Mouse (Mus musculus) right cerebral cortex, postnatal 4 days (tissue): ENCODE measurements at regions not wholly inside any gene's neighbourhood (a gene's known extent, or its start where the extent isn't known, plus 50 kb on each side); places are given as distances from the start of the nearest gene placed in this dataset.

Experiments used
- DNase-seq: peaks from one replicate; pipeline ENCODE4 v3.0.0-alpha.2; 2022

DNA sequence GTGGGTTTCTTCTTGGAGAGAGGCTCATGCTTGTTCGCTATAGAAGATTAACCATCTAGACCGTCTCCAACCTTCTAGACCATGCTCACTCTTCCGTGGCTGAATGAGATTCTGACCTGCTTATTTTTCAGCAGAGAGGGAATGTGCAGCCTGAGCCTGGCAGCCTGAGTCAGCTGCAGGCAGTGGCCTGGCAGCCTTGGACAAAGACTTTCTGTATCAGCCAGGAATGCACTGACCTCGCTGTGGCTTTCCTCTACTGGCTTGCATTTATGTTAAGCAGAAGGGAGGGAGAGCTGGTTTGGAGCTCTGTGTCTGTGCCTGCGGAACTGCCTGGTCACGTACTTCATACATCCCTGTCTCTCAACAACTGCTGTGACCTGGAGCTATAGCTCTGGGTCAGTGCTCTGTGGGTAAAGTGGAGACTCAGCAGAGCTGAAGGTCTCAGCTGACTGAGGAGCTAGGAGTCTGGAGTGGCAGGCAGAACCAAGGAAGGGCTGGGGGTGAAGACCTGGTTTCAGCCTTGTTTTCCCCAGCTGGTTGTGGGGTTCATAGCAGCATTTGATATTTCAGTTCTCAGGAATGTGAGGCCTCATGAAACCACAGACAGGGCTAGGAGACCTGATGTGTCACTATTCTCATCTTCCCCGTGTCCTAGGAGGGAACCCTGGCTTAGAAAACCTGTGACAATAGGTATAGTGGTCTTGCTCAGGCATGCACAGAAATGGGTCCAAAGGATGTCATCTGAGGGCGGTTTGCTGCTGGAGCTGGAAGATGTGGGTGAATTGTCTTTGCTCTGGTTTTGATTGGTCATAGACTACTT is 207.2 kb upstream of the Ncam1 start:
- no peak for DNase-seq

GRCm38 (mm10) chr9:50002695-50003094 is 204.0 kb upstream of the Ncam1 start:
- no peak for DNase-seq

DNA sequence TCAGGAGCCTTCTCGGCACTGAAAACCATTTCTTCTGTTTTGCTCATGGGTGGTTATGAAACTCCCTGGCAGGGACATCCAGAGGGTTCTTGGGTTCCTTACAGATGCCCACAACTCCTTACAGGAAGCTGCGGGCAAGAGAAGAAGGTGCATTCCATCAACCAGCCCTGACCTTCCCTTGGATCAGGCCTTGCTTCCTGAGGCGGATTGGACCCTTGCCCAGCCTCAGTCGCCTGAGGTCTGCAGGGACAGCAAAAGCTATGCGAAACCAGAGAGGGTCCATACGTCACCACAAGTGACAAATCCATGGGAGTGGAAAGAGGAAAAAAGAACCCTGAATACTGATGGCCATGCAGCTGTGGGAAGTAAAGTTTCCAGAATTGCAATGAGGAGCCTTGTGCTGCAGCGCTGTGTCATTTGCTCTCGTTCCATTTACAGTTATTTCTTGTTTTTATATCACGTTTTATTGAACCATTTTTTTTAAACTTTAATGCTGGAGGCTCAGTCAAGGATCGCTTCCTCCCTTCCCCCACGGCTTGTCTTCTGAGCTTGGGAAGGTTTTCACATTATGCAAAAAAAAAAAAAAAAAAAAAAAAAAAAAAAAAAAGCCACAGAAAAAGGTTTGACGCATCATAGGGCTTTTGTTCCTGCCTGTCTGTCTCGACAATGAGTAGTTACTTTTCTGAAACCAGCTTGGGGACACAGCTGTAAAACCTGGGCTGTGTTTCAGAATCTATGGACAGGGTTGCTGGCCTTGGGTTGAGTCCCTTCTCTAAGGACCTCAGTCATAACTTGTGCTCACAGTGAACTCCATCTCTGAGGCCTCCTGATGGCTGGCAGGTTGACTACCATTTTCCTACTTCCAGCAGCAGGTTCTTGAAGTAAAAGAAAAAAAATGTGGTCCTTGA is 202.0 kb upstream of the Ncam1 start:
- DNase-seq = no peak

- no peak for DNase-seq
Measured at GRCm38 (mm10) chr9:49999970-50000369, 201.2 kb upstream of the Ncam1 start.

DNA sequence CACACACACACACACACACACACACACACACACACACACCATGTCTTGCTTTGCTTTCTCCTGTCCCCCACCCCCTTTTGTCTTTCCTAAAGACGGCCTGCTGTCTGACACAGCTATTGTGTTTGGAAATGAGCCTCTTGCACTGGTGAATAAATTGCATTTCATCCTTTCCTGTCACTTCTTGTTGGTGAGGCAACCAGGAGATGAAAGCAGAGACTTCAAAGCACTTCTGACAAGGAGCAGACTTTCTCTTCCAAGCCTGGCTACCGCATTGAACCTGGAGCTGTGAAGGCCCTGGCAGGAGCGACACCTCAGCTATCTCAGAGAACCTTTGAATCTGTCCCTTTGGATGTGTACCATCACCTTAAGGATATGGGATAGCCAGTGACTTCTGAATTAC is 199.4 kb upstream of the Ncam1 start:
- DNase-seq = no peak

DNA sequence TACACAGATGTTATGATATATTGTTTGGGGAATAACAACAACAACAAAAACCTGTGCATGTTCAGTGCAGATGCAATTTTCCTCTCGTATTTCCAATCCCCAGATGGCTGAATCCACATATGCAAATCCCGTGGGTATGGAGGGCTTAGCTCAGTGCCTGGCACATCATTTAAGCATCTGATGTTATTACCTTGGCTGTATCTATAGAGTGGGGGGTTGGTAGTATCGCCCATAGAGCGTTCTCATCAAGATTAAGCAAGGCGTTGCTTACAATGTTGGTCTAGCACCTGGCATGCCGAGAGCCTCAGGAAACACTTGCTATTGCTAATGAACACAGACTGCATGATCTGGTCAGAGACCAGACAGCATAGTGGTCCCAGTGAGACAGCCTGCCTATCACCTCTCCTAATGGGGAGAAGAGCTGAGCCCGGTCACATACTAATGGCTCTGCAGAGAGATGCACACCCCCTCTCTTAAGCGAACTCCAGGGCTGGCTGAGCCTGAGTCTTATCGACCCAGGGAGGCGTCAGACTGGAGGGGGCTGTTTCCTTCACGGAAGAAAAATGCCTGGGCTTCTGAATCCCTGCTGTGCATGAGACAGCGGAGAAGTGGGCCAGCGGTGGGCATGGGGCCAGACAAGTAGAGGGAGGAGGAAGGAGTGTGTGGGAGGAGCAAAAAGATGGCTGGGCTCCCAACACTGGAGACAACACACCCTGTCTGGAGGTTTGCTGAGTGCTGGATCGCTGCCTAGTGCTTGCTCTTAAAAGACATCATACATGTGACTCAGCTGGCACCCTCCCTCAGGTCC is 190.9 kb upstream of the Ncam1 start:
- peak; percentile 86 for DNase-seq

GRCm38 (mm10) chr9:49988064-49988463 is 189.3 kb upstream of the Ncam1 start:
- no peak for DNase-seq

GRCm38 (mm10) chr9:49987481-49987880 is 188.8 kb upstream of the Ncam1 start:
- no peak for DNase-seq

- DNase-seq = peak; percentile 34
Measured at GRCm38 (mm10) chr9:49980344-49981207, 181.9 kb upstream of the Ncam1 start.

- DNase-seq = peak; percentile 78
Measured at GRCm38 (mm10) chr9:49975938-49976671, 177.4 kb upstream of the Ncam1 start.

- no peak for DNase-seq
Measured at GRCm38 (mm10) chr9:49973974-49974495, 175.3 kb upstream of the Ncam1 start.

DNA sequence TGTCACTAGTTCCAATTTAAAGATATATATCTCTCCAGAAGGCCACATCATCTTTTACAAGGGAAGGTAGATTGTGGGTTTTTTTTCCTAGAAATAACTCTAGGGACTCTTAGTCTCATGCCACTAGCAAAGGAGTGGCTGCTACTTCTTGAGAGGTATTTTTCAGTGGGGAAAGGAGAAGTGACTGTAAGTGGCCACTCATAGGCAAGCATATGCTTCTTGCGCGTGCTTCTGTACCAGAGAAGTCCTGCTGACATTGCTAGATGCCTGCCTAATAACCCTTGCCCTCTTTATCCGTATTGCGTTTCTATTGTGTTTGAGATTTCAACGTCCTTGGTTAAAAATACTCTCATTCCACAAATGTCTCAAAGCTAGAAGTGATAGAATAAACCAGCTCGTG is 170.7 kb upstream of the Ncam1 start:
- DNase-seq = no peak

GRCm38 (mm10) chr9:49964666-49965065 is 165.9 kb upstream of the Ncam1 start:
- DNase-seq = no peak

- DNase-seq = no peak
Measured at GRCm38 (mm10) chr9:49962561-49963071, 163.9 kb upstream of the Ncam1 start.

GRCm38 (mm10) chr9:49961965-49962364 is 163.2 kb upstream of the Ncam1 start:
- DNase-seq = no peak

- no peak for DNase-seq
Measured at GRCm38 (mm10) chr9:49961329-49961728, 162.6 kb upstream of the Ncam1 start.

DNA sequence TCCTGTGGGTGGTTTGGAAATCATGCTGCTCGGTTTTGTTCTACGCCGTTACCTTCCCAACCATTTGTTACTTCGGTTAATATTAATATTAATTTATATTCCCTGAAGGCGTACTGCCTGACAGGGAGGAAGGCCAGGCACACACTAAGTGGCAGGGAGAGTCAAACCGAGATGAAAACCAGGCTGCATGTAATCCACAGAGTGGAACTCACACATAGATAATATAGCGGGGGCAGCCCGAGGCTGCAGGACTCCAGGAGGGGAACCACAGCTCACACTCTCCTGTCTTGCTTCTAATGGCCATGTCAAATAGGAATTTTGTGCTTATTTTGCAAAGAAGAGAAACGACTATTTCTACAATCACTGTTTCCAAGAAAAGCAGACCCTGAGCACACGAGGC is 161.3 kb upstream of the Ncam1 start:
- DNase-seq = no peak

- DNase-seq = no peak
Measured at GRCm38 (mm10) chr9:49958890-49959289, 160.2 kb upstream of the Ncam1 start.

DNA sequence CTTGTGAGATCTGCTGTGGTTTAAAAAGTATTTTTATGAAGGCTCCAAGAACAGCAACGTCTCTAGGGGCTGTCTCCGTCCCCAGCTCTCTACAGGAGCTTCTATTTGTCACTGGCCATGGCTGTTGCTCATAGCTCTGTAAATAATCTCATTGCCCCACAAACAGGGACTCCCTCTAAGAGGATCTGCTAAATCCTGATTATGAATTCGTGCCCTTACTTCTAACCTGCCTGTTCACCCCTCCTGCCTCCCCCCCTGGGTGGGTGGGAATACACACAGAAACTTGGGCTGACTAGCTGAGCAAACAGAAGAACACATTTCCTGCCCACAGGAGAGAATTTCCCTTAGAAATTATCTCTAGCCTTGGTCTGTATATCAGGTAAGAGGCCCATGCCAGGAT is 155.9 kb upstream of the Ncam1 start:
- DNase-seq = no peak

DNA sequence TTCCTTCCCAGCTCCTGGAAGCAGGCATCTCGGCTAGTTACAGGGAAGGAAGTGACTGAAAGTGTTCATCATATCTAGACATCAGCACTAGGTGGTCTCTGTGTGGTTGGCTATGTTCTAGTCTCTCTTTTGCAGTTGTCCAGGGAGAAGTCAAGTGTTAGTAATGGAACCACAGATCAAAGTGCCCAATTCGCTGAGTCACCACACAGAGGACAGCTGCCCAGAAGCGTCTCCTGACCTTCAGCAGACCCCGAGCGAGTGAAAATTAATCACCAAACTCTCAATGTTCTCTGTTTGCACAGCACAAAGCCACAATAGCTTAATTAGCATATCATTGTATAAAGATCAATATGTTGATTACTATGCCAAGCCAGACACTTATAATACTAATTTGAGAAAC is 151.6 kb upstream of the Ncam1 start:
- no peak for DNase-seq

DNA sequence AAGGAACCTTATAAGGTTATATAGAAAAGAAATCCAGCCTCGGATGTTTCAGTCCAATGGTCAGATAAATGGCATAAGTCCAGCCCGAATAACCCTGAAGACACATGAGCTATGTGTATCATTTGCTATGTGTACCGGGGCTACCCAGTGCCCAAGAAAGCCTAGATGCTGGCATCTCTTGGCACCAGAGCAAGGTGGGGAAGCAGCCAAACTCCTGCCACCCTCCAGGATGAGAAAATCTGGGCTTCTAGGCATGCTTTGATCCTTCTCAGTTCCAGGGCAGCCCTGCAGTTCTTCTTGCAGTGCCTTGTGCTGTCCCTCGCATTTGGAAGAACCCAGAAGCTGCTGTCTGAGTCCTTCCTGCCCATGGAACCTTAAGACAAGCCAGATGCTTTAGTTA is 149.8 kb upstream of the Ncam1 start:
- DNase-seq = no peak
